Mouse (Mus musculus): ENCODE measurements around the gene Dnph1. TPM values are rescaled to one million over a fixed set of nuclear protein-coding genes. Genes with fewer than 3 reads are reported as not detected.

The Dnph1 gene
- total RNA-seq, 2 experiments from 2014 or later, result 2.1 to 2.4 TPM

- intact Hi-C loops (cut with DNase I), result no loop called here
- peak; percentile 49 to 61 for DNase-seq
These were observed 52.7 kb downstream of the Dnph1 start for GRCm38 (mm10) chr17:46549193-46549592.

Other genes starting within 250 kb of the Dnph1 start
- 10 to 100 TPM; 19.1 to 27.3 TPM for gene Polr1c, start 248.7 kb upstream of the Dnph1 start, total RNA-seq (2021)
- 10 to 100 TPM; 72.4 to 77.7 TPM for gene Yipf3, start 248.6 kb upstream of the Dnph1 start, total RNA-seq (2021)
- under 1 TPM; 0.50 to 0.85 TPM for gene Lrrc73, start 243.2 kb upstream of the Dnph1 start, total RNA-seq (2021)
- 10 to 100 TPM; 40.6 to 42.9 TPM for gene Tjap1, start 213.7 kb upstream of the Dnph1 start, total RNA-seq (2021)
- under 1 TPM; 0.68 to 0.84 TPM for gene Dlk2, start 199.3 kb upstream of the Dnph1 start, total RNA-seq (2021)
- gene Abcc10, start 168.4 kb upstream of the Dnph1 start, total RNA-seq (2021), result 1 to 10 TPM; 4.6 to 5.4 TPM
- 10 to 100 TPM; 19.2 TPM for gene Zfp318, start 113.0 kb upstream of the Dnph1 start, total RNA-seq (2021)
- gene Crip3, start 67.8 kb upstream of the Dnph1 start, total RNA-seq (2021), result 1 to 10 TPM in 1 of 2 experiments, under 1 TPM in 1; 0.79 to 2.3 TPM
- not detected for gene Slc22a7, start 58.3 kb upstream of the Dnph1 start, total RNA-seq (2021)
- under 1 TPM; 0.29 to 0.48 TPM for gene Ttbk1, start 9.0 kb upstream of the Dnph1 start, total RNA-seq (2021)
- 10 to 100 TPM; 17.0 to 18.2 TPM for gene Cul9, start 49.7 kb downstream of the Dnph1 start, total RNA-seq (2021)
- 100 to 1,000 TPM in 1 of 2 experiments, 10 to 100 TPM in 1; 93.0 to 109 TPM for gene Srf, start 59.5 kb downstream of the Dnph1 start, total RNA-seq (2021)
- gene Ptk7, start 132.8 kb downstream of the Dnph1 start, total RNA-seq (2021), result 1 to 10 TPM; 9.1 to 9.2 TPM
- gene Klc4, start 149.3 kb downstream of the Dnph1 start, total RNA-seq (2021), result 10 to 100 TPM; 24.5 to 25.3 TPM
- 100 to 1,000 TPM; 106 to 121 TPM for gene Mrpl2, start 149.5 kb downstream of the Dnph1 start, total RNA-seq (2021)
- gene Cul7, start 153.6 kb downstream of the Dnph1 start, total RNA-seq (2021), result 10 to 100 TPM; 30.3 to 37.6 TPM
- 10 to 100 TPM in 1 of 2 experiments, 1 to 10 TPM in 1; 9.8 to 14.2 TPM for gene Rrp36, start 177.6 kb downstream of the Dnph1 start, total RNA-seq (2021)
- gene Mea1, start 182.1 kb downstream of the Dnph1 start, total RNA-seq (2021), result 10 to 100 TPM; 44.2 to 47.1 TPM
- 100 to 1,000 TPM; 127 TPM for gene Klhdc3, start 184.2 kb downstream of the Dnph1 start, total RNA-seq (2021)
- gene Ppp2r5d, start 208.4 kb downstream of the Dnph1 start, total RNA-seq (2021), result 10 to 100 TPM; 35.0 to 35.3 TPM
- gene Pex6, start 214.8 kb downstream of the Dnph1 start, total RNA-seq (2021), result 10 to 100 TPM; 24.3 to 25.1 TPM
- gene Gnmt, start 232.5 kb downstream of the Dnph1 start, total RNA-seq (2021), result under 1 TPM; 0.26 to 0.41 TPM

Measured in heart, postnatal 14 days (tissue).